Mouse (Mus musculus) lung, adult 2 months (tissue): ENCODE results near the gene Gm11236.
"Not testable (repeated sequence)": the region's sequence is repeated elsewhere in the genome, so short reads cannot be mapped to it uniquely, and the experiment has no call there.

Experiments
- CTCF ChIP-seq: fragments of 200-500 bp; IDR thresholded peaks from 2 replicates; pipeline ENCODE4 v1.5.1; 2011; ENCODE audit warnings: mild to moderate bottlenecking, low read length, control low read depth; ENCODE audit not compliant: insufficient read depth
- POLR2A ChIP-seq: fragments of 200-500 bp; IDR thresholded peaks from 2 replicates; pipeline ENCODE4 v1.6.1; 2011; ENCODE audit warnings: low read depth, mild to moderate bottlenecking, control low read depth, low read length, borderline replicate concordance; ENCODE audit errors: extremely low read depth

DNA sequence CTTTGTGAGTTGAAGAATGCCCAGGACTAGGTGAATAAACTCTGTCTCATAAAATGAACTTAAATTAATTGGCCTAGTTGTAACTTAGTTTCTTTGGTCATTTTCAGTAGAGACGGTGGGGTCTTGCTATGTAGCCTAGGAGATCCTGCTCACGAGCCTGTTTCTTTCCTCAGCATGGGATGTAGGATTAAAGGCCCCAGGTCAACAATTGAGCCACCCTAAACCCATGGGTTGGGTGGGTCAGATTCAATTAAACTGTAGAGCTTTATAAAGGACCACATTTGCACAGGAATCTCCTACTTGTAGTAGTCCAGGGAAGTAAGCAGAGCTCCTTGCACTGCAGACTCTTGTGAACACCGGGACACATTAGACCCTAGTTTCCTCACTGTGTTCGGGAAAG is 45.3 kb downstream of the Gm11236 start, which contains the start of gene Gm428:
- TF ChIP-seq POLR2A, CTCF: not testable (repeated sequence)
